Mouse (Mus musculus) central nervous system, embryonic 18 days (tissue): ENCODE data around the gene Nptxr. TPM values are rescaled to one million over a fixed set of nuclear protein-coding genes. Genes with fewer than 3 reads are reported as not detected.

Experiments
- polyA plus RNA-seq: library from polyadenylated mRNA; depleted of rRNA; stranded (reverse); fragments of >200 nt; gene quantifications from 2 replicates; pipeline ENCODE4 v1.2.3, GENCODE M21; 2012; rRNA removed

Nptxr gene
- polyA plus RNA-seq = 51.4 and 51.5 TPM in 2 replicates

GRCm38 (mm10) chr15:79804352-79805071 lies at the start of gene Nptxr:
TSS of gene Nptxr (minus strand) at chr15:79804766.

DNA sequence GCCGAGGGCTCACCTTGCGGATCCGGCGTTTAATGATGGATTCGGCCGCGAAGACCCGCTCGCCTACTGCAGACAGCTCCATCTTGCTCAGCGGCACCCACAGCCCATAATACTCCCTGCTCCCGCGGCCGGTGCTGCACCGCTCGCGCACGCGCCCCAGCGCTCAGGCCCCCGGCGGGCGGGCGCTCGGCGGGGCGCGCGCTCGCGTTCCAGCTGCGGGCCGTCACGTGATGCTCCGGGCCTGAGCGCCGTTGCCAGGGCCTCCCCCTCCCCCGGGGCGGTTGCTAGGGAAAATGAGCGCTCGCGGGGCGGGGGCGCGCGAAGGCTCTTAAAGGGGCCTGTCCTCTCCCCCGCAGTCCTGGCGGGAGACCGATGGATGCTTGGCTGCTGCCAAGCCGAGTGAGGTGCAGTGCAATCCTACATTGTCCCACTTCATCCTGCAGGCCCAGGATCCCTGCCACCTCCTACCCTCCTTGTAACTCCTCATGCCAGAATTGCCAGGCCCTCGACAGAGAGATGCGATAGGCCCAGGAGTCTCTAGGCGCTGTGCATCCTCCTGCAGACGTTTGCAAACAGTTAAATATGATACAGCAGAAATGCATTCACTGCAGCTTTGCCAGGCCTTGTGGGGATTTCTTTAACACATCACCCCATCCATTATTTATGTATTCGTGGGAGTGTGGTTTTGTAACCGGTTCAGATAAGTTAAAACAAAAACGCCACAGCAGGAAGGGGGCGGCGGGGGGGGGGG lies 29.7 kb upstream of the Nptxr start, which contains the start of the genes Npcd and Cbx6:
Gene Npcd (minus strand): TSS at position 108 of the 751 bp plus-strand sequence.
Gene Cbx6 (minus strand): TSS at position 559 of the 751 bp plus-strand sequence.

DNA sequence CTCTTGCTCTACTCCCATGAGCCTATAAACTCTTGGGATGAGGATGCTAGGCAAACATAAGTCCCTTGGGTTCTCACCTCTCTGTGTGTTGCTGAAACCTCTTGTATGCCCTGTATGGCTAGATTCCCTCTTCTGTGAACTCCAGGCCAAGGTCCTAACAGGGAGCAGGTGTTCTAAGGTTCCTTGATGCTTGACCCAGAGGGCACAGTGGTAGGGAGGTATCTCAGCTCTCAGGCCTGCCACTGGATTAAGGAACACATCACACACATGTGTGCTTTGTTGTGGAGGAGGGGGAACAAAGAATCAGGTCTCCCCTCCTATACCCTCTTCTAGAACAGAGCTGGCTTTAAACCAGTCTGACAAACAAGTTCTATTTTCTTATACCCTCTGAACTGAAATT lies 26.8 kb downstream of the Nptxr start, which contains the start of gene Dnal4:
Gene Dnal4 (minus strand): TSS at position 101 of the 400 bp plus-strand sequence.

GRCm38 (mm10) chr15:79741921-79742705 lies 62.5 kb downstream of the Nptxr start, which contains the start of gene Sun2:
TSS of gene Sun2 (minus strand) at chr15:79742536.

Other genes with a start within 250 kb of the Nptxr start
- 4.5 and 4.9 TPM in 2 replicates for gene Dmc1, start 199.7 kb downstream of the Nptxr start, polyA plus RNA-seq
- gene Fam227a, start 145.8 kb downstream of the Nptxr start, polyA plus RNA-seq = 28.3 and 30.0 TPM in 2 replicates
- 39.3 and 40.3 TPM in 2 replicates for gene Cby1, start 145.6 kb downstream of the Nptxr start, polyA plus RNA-seq
- gene Tomm22, start 133.9 kb downstream of the Nptxr start, polyA plus RNA-seq = 118 and 129 TPM in 2 replicates
- 39.8 and 41.7 TPM in 2 replicates for gene Josd1, start 116.8 kb downstream of the Nptxr start, polyA plus RNA-seq
- 33.6 and 39.4 TPM in 2 replicates for gene Gtpbp1, start 113.9 kb downstream of the Nptxr start, polyA plus RNA-seq
- 31.2 and 33.9 TPM in 2 replicates for gene Sun2, start 62.2 kb downstream of the Nptxr start, polyA plus RNA-seq
- 73.9 and 74.6 TPM in 2 replicates for gene Dnal4, start 26.9 kb downstream of the Nptxr start, polyA plus RNA-seq
- 1.4 and 1.7 TPM in 2 replicates for gene Npcd, start 29.5 kb upstream of the Nptxr start, polyA plus RNA-seq
- 83.6 and 87.3 TPM in 2 replicates for gene Cbx6, start 29.9 kb upstream of the Nptxr start, polyA plus RNA-seq
- 5.1 and 5.2 TPM in 2 replicates for gene Apobec3, start 86.9 kb upstream of the Nptxr start, polyA plus RNA-seq
- 11.8 and 12.2 TPM in 2 replicates for gene Cbx7, start 166.4 kb upstream of the Nptxr start, polyA plus RNA-seq
- gene Pdgfb, start 210.2 kb upstream of the Nptxr start, polyA plus RNA-seq = 15.5 and 16.1 TPM in 2 replicates